Mouse (Mus musculus) induced T-regulatory cell, adult 2 months (primary cell): ENCODE data around the gene Hsf4.

Source experiments
- DNase-seq: peaks from one replicate; pipeline ENCODE4 v3.0.0-alpha.2; 2012; ENCODE audit warnings: low read depth

Hsf4 gene

DNA sequence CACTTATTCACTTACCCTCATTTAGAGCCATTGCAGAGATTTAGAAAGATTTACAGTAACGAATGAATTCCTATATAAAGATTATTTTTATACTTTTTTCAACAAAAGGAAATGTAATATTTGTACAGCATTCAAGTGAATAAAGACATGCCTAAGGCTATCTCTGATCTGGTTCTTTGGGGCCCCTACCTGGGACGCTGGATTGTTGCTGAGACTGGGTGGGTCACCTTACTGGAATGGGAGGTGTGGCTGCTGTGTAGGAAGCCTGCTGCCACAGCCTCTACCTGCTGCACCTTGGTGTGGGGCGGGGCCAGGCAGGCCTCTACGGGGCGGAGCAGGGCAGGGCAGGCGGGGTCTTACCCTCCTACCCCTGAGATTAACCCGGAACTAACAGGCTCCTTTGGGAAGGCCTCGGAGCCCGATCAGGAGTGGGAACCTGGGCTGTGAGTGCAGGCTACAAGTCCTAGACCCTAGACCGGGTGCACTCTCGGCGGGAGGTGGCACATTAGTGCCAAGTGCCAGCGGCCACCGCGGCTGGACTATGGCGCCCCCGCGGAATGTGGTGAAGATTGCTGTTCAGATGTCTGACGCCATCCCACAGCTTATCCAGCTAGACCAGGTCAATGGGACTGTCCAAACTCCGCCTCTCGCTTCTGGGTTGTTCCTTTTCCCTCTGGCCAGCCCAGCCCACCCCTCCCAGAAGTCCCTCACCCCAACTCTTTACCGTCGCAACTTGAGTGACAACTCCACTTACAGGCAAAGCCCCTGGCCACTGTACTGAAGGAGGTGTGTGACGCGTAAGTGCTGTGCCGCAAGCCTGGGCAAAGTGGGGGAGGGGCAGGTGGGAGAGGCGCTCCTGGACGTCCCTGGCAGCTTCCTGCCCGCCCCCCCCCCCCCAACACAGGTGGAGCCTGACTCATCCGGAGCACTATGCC is 35.9 kb downstream of the Hsf4 start, which contains the start of gene Elmo3:
Gene Elmo3, plus strand, starts transcription at position 391 of the 935 bp plus-strand sequence.
- peak; percentile 68 for DNase-seq

DNA sequence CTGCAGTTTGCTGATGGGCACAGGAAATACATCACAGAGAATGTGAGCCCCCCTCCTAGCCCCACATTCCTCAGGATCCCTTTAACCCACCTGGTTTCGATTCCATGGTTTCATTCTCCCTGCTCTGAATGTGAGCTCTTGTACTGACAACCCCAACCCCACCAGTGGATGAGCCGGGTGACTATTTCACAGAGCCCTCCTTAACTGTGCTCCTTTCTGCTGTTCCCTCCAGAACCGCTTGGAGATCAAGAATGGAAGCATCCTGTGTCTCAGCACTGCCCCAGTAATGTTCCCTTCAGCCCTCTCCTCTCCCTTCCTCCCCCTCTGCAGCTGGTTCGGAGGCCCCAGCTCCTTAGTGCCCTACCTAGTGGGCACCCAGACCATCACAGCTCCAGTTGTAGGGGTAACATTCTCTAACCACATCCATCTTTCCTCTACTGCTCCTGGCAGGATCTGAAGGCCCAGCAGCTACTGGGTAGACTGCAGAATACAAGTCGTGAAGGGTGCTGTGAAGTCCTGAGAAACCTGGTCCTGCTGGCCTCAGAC is 36.6 kb downstream of the Hsf4 start:
- DNase-seq: no peak

DNA sequence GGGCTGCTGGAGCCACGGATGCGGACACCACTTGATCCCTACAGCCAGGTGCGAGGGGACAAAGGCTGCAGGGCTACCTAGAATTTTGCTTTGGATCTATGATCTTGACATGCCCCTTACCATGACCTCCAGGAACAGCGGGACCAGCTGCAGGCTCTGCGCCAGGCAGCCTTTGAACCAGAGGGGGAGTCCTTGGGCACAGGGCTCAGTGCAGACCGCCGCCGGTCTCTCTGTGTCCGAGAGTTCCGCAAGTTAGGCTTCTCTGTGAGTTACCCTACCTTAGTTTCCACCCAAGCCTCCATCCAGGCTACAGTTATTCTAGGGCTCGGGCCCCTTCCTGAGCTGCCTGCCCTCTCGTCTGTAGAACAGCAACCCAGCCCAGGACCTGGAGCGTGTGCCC is 38.1 kb downstream of the Hsf4 start:
- DNase-seq: no peak

DNA sequence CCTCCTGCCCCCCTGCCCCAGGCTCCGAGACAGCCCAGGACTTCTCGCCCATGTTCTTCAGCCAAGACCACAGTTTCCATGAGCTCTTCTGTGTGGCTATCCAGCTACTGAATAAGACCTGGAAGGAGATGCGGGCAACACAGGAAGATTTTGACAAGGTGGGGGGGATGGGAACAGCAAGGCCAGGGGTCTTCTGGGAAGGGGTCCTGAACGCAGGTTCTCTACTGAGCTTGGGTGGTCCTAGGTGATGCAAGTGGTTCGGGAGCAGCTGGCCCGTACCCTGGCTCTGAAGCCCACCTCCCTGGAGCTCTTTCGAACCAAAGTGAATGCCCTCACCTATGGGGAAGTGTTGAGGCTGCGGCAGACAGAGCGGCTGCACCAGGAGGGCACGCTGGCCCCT is 38.8 kb downstream of the Hsf4 start:
- no peak for DNase-seq

DNA sequence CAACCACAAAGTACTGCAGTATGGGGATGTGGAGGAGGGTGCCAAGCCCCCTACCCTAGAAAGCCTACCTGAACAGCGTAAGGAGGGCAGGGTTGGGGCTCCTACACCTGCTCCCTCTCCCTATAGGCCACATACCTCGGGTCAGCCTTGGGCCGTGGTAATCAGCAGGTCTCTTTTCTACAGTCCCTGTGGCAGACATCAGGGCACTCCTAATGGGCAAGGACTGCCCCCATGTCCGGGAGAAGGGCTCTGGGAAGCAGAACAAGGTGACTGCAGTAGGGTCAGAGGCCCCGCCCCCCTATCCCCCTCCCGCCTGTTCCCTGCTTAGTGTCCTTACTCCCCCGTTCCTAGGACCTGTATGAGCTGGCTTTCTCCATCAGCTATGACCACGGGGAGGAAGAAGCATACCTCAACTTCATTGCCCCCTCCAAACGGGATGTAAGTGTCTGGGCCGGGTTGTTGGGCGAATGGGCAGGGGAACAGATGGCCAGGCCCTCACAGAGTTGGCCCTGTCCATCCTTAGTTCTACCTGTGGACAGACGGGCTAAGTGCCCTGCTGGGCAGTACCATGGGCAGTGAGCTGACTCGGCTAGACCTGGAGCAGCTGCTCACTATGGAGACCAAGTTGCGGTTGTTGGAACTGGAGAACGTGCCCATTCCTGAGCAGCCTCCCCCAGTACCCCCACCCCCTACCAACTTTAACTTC is 39.7 kb downstream of the Hsf4 start:
- no peak for DNase-seq

- DNase-seq: no peak
Observed at GRCm38 (mm10) chr8:105310118-105310517, 40.5 kb downstream of the Hsf4 start.

DNA sequence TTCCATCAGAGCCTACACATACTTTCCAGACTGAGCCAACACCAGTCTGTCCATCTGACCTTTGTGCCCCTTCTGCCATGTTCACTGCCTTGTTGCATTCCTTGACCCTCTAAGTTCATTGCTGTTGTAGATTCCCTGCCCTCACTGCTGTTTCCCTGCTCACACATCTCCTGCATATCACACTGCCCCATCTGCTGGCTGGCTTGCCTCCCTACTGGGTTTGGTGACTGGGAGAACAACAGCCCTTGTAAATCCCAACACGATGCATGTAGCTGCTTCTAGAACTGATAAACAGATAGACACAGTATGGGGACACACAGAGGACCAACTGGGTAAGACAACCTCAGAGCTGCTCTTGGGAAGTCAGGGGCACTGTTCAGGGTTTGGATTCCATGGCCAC is 42.1 kb downstream of the Hsf4 start:
- no peak for DNase-seq

DNA sequence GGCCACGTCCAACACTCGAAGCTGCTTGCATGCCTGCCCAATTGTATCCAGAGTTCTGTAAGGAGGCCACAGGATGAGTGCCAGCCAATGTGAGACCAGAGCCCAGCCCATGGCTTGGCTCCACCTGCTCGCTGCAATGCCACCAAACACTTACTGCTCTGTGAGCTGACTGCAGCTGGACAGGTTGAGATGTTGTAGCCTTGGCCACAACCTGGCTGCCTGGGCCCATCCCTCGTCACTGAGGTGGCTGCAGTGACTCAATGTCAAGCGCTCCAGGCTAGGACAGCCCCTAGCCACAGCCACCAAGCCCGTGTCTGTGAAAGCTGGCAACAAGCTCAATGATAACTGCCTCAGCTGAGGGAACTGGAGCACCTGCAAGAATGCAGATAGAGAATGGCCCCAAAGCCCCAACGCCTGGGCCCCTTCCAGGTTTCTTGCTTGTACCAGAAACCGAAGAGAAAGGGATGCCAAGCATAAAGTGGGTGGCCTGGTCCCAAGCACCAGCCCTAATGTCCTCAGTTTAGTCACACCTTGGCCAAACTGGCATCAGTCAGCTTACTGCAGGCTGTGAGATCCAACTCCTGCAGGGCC is 43.4 kb downstream of the Hsf4 start:
- DNase-seq: no peak

DNA sequence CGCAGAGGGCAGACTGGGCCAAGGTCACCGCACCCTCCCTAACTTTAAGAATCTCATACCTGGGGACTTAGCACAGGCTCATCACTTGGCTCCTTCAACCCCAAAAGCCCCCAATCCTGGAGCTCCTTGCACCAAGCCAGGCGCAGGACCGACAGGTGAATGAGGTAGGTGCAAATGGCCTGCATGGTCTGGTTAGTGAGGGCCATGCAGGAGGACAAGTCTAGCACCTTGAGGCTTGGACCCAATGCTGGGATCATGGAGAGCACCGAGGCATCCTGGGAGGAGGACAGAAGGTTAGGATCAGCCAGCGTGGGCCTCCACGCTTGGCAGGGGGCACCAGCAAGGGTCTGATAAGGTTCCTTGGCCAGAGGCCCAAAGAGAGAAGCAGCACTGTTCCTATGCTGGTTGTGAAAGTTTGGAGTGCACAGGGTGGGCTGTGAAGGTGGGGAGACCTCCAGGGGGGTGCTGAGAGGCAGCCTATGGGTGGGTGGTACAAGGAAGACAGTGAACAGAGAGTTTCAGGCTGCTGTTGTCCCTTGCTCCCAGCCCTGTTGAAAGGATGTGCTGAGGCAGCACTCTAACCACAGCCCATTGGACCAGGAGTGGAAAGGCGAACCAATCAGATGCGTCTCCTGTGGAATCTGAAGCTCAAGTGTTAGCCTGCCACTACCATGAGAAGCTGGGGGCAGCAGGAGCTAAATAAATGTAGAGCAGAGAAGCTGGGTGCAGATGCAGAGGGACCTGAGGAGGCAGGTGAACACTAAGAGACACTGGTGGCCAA is 44.2 kb downstream of the Hsf4 start:
- DNase-seq: no peak

GRCm38 (mm10) chr8:105315073-105315769 is 45.6 kb downstream of the Hsf4 start:
- DNase-seq: no peak

GRCm38 (mm10) chr8:105317941-105318340 is 48.3 kb downstream of the Hsf4 start:
- no peak for DNase-seq

DNA sequence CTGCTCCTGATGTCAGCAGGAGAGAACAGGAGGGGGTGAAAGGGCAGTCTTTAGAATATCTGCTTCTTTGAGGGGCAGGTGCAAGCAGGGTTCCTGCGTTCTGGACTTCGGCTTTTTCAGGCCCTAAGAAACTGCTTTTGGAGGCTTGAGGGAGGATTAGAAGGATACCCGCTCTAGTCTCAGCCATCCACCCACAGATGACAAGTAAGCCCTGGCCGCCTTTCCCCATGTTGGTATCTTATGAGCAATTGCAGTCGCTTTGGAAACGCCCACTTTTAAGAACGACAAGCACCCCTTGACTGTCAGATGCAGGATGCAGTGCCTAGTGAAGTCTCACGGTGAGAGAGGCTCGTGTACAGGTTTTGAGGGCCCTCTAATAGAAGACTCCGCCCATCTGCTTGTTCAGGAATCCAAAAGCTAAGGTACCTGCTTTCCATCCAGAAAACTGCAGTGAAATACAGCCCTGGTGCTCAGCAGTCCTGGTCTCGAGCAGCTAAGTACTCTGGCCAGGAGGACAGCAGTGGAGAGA is 49.1 kb downstream of the Hsf4 start:
- no peak for DNase-seq

DNA sequence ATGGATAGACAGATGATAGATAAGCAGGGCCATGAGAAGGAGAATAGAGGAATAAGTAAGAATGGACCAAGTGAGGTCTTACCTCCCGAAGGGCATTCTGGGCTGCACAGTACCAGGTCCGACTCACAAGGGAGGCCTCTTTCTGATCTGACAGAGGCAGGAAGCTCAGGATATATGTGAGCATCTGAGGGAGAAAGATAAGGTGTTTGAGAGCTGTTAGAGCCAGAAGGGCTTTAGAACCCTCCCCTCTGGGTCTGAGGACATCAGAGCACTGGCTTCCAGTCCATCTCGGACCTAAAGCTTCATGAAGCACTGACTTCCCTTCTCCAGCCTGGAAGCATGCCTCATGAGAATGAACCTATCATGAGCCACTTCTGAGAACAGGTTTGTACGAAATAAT is 53.6 kb downstream of the Hsf4 start:
- no peak for DNase-seq
